Comparison of ENCODE assay signal across 8 mouse cellular contexts in genomic region chr10:79953946-79954345, GRCm38 (mm10). TPM values are rescaled to one million over a fixed set of nuclear protein-coding genes. Genes with fewer than 3 reads are reported as not detected.
DNase-seq lines count a peak whose midpoint lies in the region; ATAC-seq and TF ChIP-seq lines count a peak whose summit lies in the region.

No protein-coding gene starts in this region.

- H3K27me3 ChIP-seq in small intestine, adult 2 months (ENCODE audit: control insufficient read depth, insufficient read depth, low read length): no peaks in the 10 kb centered on the region
- peaks cover 5% of the 10 kb centered on the region; the same call in 1 of the 2 replicates for H3K27me3 ChIP-seq in forebrain, embryonic 12.5 days

- no peak overlapping the region for H3K4me3 ChIP-seq in left cerebral cortex, adult 2 months
- no peak overlapping the region for H3K4me3 ChIP-seq in small intestine, adult 2 months (ENCODE audit: low read depth, low read length)
- H3K4me3 ChIP-seq in forebrain, embryonic 12.5 days (replicated peaks): no peak overlapping the region

- 75% methylated on average over 6 of the region's 6 CpGs for WGBS in small intestine, adult 2 months
- 87% methylated on average over 6 of the region's 6 CpGs for WGBS in forebrain, embryonic 12.5 days

- peaks cover 3% of the 10 kb centered on the region; the same call in 1 of the 2 replicates for H3K36me3 ChIP-seq in small intestine, adult 2 months (ENCODE audit: control insufficient read depth, insufficient read depth, low read length)
- peaks cover 35% of the 10 kb centered on the region for H3K36me3 ChIP-seq in forebrain, embryonic 12.5 days (replicated peaks)

- TF ChIP-seq POLR2A in small intestine, adult 2 months (IDR thresholded peaks at IDR 0.05; ENCODE audit: low read depth, low read length): no peak

- peak; percentile 71 for TF ChIP-seq CTCF in left cerebral cortex, adult 2 months (IDR thresholded peaks at IDR 0.05)
- TF ChIP-seq CTCF in small intestine, adult 2 months (IDR thresholded peaks at IDR 0.05; ENCODE audit: extremely low read depth, insufficient read length, insufficient replicate concordance, low read depth, low read length): peak; percentile 64; the same call in 1 of the 2 replicates

- H3K9ac ChIP-seq in forebrain, embryonic 12.5 days: no peak overlapping the region

- peaks cover 2% of the 10 kb centered on the region for H3K4me1 ChIP-seq in small intestine, adult 2 months (ENCODE audit: control insufficient read depth, insufficient read depth, insufficient read length, low read length)
- H3K4me1 ChIP-seq in forebrain, embryonic 12.5 days: peaks cover 7% of the 10 kb centered on the region

- H3K4me2 ChIP-seq in forebrain, embryonic 12.5 days: no peak overlapping the region

- H3K9me3 ChIP-seq in forebrain, embryonic 12.5 days: no peaks in the 10 kb centered on the region

- H3K27ac ChIP-seq in left cerebral cortex, adult 2 months: no peak overlapping the region
- H3K27ac ChIP-seq in small intestine, adult 2 months (ENCODE audit: insufficient read depth, low read depth, low read length): no peak overlapping the region
- H3K27ac ChIP-seq in forebrain, embryonic 12.5 days: no peak overlapping the region

- 0 out of 2 replicates have a peak, but pooled peaks have one; percentile 15 for ATAC-seq in granulocyte monocyte progenitor cell, adult 5-6 weeks (replicated peaks; ENCODE audit: poor library complexity, severe bottlenecking)
- ATAC-seq in forebrain, embryonic 12.5 days (ENCODE audit: low FRiP score): no peak

- DNase-seq in adrenal gland, postnatal 25 days: peak; percentile 45
- DNase-seq in adrenal gland, adult 8-10 months: no peak
- peak in 1 of 2 experiments; percentile 49 for DNase-seq in left cerebral cortex, adult 2 months (ENCODE audit: extremely low spot score in 1 of 2, low spot score in 2 of 2)
- no peak for DNase-seq in left cerebral cortex, postnatal 14 days (ENCODE audit: low spot score in 2 of 2)
- no peak for DNase-seq in MN1 (ENCODE audit: low spot score)

- intact Hi-C loops in left cerebral cortex, adult 2 months (cut with DNase I): no loop called here
- intact Hi-C loops in left cerebral cortex, postnatal 14 days (cut with DNase I): loop anchor here (2.0 kb wide), 1 partner anchor 29 kb away; no protein-coding TSS in a partner anchor

RNA-seq across cellular contexts. Expression of gene Wdr18, which starts 6.0 kb away (rescaled TPM):
- total RNA-seq in adrenal gland, postnatal 25 days (2021): 32.4 and 35.5 TPM in 2 replicates
- 10 to 100 TPM; 31.7 to 43.0 (median 36.6) TPM for total RNA-seq in adrenal gland, adult 8-10 months (2022)
- 10 to 100 TPM; 45.4 to 49.4 TPM for total RNA-seq in left cerebral cortex, adult 2 months (2021)
- total RNA-seq in left cerebral cortex, postnatal 14 days (2021): 10 to 100 TPM; 45.3 to 46.5 TPM
- total RNA-seq in granulocyte monocyte progenitor cell, adult 5-6 weeks (2014; fragmentation: Nextera tagmentation): 48.4 and 49.8 TPM in 2 replicates
- total RNA-seq in granulocyte monocyte progenitor cell, adult 5-6 weeks (2017): 24.6 and 28.2 TPM in 2 replicates
- polyA plus RNA-seq in small intestine, adult 2 months (2012; rRNA removed): 34.8 and 44.6 TPM in 2 replicates
- 94.4 and 96.0 TPM in 2 replicates for polyA plus RNA-seq in forebrain, embryonic 12.5 days (2016; fragmentation: Nextera tagmentation; extraction: Ambion mirVana)

RNA-seq across cellular contexts. Expression of gene Grin3b, which starts 16.6 kb away (rescaled TPM):
- total RNA-seq in adrenal gland, postnatal 25 days (2021): 0.12 TPM in 1 of 2 replicates, not detected in the other
- 1 to 10 TPM in 1 of 4 experiments, under 1 TPM in 1, not detected in 2; 0.83 to 1.4 TPM for total RNA-seq in adrenal gland, adult 8-10 months (2022)
- under 1 TPM; 0.14 to 0.20 TPM for total RNA-seq in left cerebral cortex, adult 2 months (2021)
- total RNA-seq in left cerebral cortex, postnatal 14 days (2021): under 1 TPM; 0.21 to 0.40 TPM
- not detected in 2 replicates for total RNA-seq in granulocyte monocyte progenitor cell, adult 5-6 weeks (2014; fragmentation: Nextera tagmentation)
- total RNA-seq in granulocyte monocyte progenitor cell, adult 5-6 weeks (2017): not detected in 2 replicates
- not detected in 2 replicates for polyA plus RNA-seq in small intestine, adult 2 months (2012; rRNA removed)
- polyA plus RNA-seq in forebrain, embryonic 12.5 days (2016; fragmentation: Nextera tagmentation; extraction: Ambion mirVana): 0.46 TPM in 2 replicates

RNA-seq across cellular contexts. Expression of gene Arid3a, which starts 27.1 kb away (rescaled TPM):
- total RNA-seq in adrenal gland, postnatal 25 days (2021): 5.2 and 5.8 TPM in 2 replicates
- total RNA-seq in adrenal gland, adult 8-10 months (2022): 1 to 10 TPM; 5.3 to 9.8 (median 7.5) TPM
- total RNA-seq in left cerebral cortex, adult 2 months (2021): 1 to 10 TPM; 5.7 to 10.0 TPM
- 1 to 10 TPM; 5.4 to 7.0 TPM for total RNA-seq in left cerebral cortex, postnatal 14 days (2021)
- 21.2 and 22.5 TPM in 2 replicates for total RNA-seq in granulocyte monocyte progenitor cell, adult 5-6 weeks (2014; fragmentation: Nextera tagmentation)
- total RNA-seq in granulocyte monocyte progenitor cell, adult 5-6 weeks (2017): 32.4 and 36.7 TPM in 2 replicates
- 10.7 and 23.9 TPM in 2 replicates for polyA plus RNA-seq in small intestine, adult 2 months (2012; rRNA removed)
- polyA plus RNA-seq in forebrain, embryonic 12.5 days (2016; fragmentation: Nextera tagmentation; extraction: Ambion mirVana): 4.5 and 4.7 TPM in 2 replicates

RNA-seq across cellular contexts. Expression of gene Tmem259, which starts 30.2 kb away (rescaled TPM):
- 159 and 161 TPM in 2 replicates for total RNA-seq in adrenal gland, postnatal 25 days (2021)
- 100 to 1,000 TPM; 132 to 155 (median 141) TPM for total RNA-seq in adrenal gland, adult 8-10 months (2022)
- total RNA-seq in left cerebral cortex, adult 2 months (2021): 100 to 1,000 TPM; 122 to 126 TPM
- total RNA-seq in left cerebral cortex, postnatal 14 days (2021): 100 to 1,000 TPM; 140 to 152 TPM
- total RNA-seq in granulocyte monocyte progenitor cell, adult 5-6 weeks (2014; fragmentation: Nextera tagmentation): 38.2 and 63.0 TPM in 2 replicates
- 43.2 and 54.7 TPM in 2 replicates for total RNA-seq in granulocyte monocyte progenitor cell, adult 5-6 weeks (2017)
- 225 and 441 TPM in 2 replicates for polyA plus RNA-seq in small intestine, adult 2 months (2012; rRNA removed)
- polyA plus RNA-seq in forebrain, embryonic 12.5 days (2016; fragmentation: Nextera tagmentation; extraction: Ambion mirVana): 14.7 and 19.2 TPM in 2 replicates

RNA-seq across cellular contexts. Expression of gene R3hdm4, which starts 32.9 kb away (rescaled TPM):
- total RNA-seq in adrenal gland, postnatal 25 days (2021): 85.5 and 98.9 TPM in 2 replicates
- total RNA-seq in adrenal gland, adult 8-10 months (2022): 100 to 1,000 TPM in 3 of 4 experiments, 10 to 100 TPM in 1; 99.4 to 132 (median 112) TPM
- total RNA-seq in left cerebral cortex, adult 2 months (2021): 100 to 1,000 TPM; 318 to 346 TPM
- 100 to 1,000 TPM; 438 to 440 TPM for total RNA-seq in left cerebral cortex, postnatal 14 days (2021)
- total RNA-seq in granulocyte monocyte progenitor cell, adult 5-6 weeks (2014; fragmentation: Nextera tagmentation): 62.9 and 64.6 TPM in 2 replicates
- total RNA-seq in granulocyte monocyte progenitor cell, adult 5-6 weeks (2017): 39.1 and 40.4 TPM in 2 replicates
- 86.4 and 104 TPM in 2 replicates for polyA plus RNA-seq in small intestine, adult 2 months (2012; rRNA removed)
- polyA plus RNA-seq in forebrain, embryonic 12.5 days (2016; fragmentation: Nextera tagmentation; extraction: Ambion mirVana): 162 and 173 TPM in 2 replicates
